Mouse (Mus musculus): Measurements from ENCODE around the gene Zfp106.
"Not testable (repeated sequence)": the region's sequence is repeated elsewhere in the genome, so short reads cannot be mapped to it uniquely, and the experiment has no call there.

The Zfp106 gene

GRCm38 (mm10) chr2:120563235-120563990 lies at the start of gene Zfp106:
Gene Zfp106, minus strand, starts transcription at chr2:120563843.
- peak; percentile 91 for DNase-seq (ENCODE audit: low read depth)

GRCm38 (mm10) chr2:120608830-120609723 lies 45.4 kb upstream of the Zfp106 start, which contains the start of the genes Haus2 and Lrrc57:
Gene Haus2, plus strand, starts transcription at chr2:120609383.
Gene Lrrc57, minus strand, starts transcription at chr2:120609520.
- peak; percentile 94 for DNase-seq (ENCODE audit: low read depth)

- DNase-seq (ENCODE audit: low read depth), result peak; percentile 35
These were observed 42.5 kb upstream of the Zfp106 start for GRCm38 (mm10) chr2:120606021-120606690.

GRCm38 (mm10) chr2:120599506-120599905 lies 35.9 kb upstream of the Zfp106 start:
- DNase-seq (ENCODE audit: low read depth), result no peak

GRCm38 (mm10) chr2:120597734-120598133 lies 34.1 kb upstream of the Zfp106 start:
- no peak for DNase-seq (ENCODE audit: low read depth)

- DNase-seq (ENCODE audit: low read depth), result no peak
These were observed 28.6 kb upstream of the Zfp106 start for GRCm38 (mm10) chr2:120592227-120592626.

GRCm38 (mm10) chr2:120589759-120590158 lies 26.1 kb upstream of the Zfp106 start:
- no peak for DNase-seq (ENCODE audit: low read depth)

GRCm38 (mm10) chr2:120578286-120578685 lies 14.6 kb upstream of the Zfp106 start:
- peak; percentile 39 for DNase-seq (ENCODE audit: low read depth)

- DNase-seq (ENCODE audit: low read depth), result no peak
These were observed 14.2 kb upstream of the Zfp106 start for GRCm38 (mm10) chr2:120577799-120578198.

- DNase-seq (ENCODE audit: low read depth), result no peak
These were observed 12.3 kb upstream of the Zfp106 start for GRCm38 (mm10) chr2:120575978-120576377.

GRCm38 (mm10) chr2:120575121-120575520 lies 11.5 kb upstream of the Zfp106 start:
- no peak for DNase-seq (ENCODE audit: low read depth)

GRCm38 (mm10) chr2:120572161-120572560 lies 8.5 kb upstream of the Zfp106 start:
- not testable (repeated sequence) for DNase-seq (ENCODE audit: low read depth)

GRCm38 (mm10) chr2:120571081-120571480 lies 7.4 kb upstream of the Zfp106 start:
- DNase-seq (ENCODE audit: low read depth), result no peak

- DNase-seq (ENCODE audit: low read depth), result no peak
These were observed 4.2 kb upstream of the Zfp106 start for GRCm38 (mm10) chr2:120567798-120568320.

- DNase-seq (ENCODE audit: low read depth), result peak; percentile 91
These were observed 3.5 kb upstream of the Zfp106 start, which contains the start of gene Snap23 for GRCm38 (mm10) chr2:120566886-120567797. Gene Snap23, plus strand, starts transcription at chr2:120567671.

GRCm38 (mm10) chr2:120565363-120565762 lies 1.7 kb upstream of the Zfp106 start:
- DNase-seq (ENCODE audit: low read depth), result no peak

- not testable (repeated sequence) for DNase-seq (ENCODE audit: low read depth)
These were observed 1.0 kb upstream of the Zfp106 start for GRCm38 (mm10) chr2:120564548-120565188.

- no peak for DNase-seq (ENCODE audit: low read depth)
These were observed 796 bp downstream of the Zfp106 start for GRCm38 (mm10) chr2:120562859-120563234.

- peak; percentile 16 for DNase-seq (ENCODE audit: low read depth)
These were observed 2.1 kb downstream of the Zfp106 start for GRCm38 (mm10) chr2:120561524-120561923.

- no peak for DNase-seq (ENCODE audit: low read depth)
These were observed 4.8 kb downstream of the Zfp106 start for GRCm38 (mm10) chr2:120558813-120559212.
